Mouse (Mus musculus): ENCODE results near the gene Slc25a21. TPM values are rescaled to one million over a fixed set of nuclear protein-coding genes. Genes with fewer than 3 reads are reported as not detected.

Slc25a21 gene
- total RNA-seq, 2 experiments from 2014 or later: 0.32 to 1.1 TPM

GRCm38 (mm10) chr12:56982066-56982626, 215.1 kb downstream of the Slc25a21 start:
- H3K4me3 ChIP-seq: no peak overlapping the region
- no peak for TF ChIP-seq CTCF (IDR thresholded peaks at IDR 0.05)
- no peak for DNase-seq (ENCODE audit: extremely low spot score in 1 of 2, low spot score in 2 of 2)
- no peak overlapping the region for H3K27ac ChIP-seq
- intact Hi-C loops (cut with DNase I): loop anchor here (10.0 kb wide), 1 partner anchor 563 kb away; the partner anchor contains the start of gene Foxa1

- DNase-seq (ENCODE audit: extremely low spot score in 1 of 2, low spot score in 2 of 2): no peak
- Histone ChIP-seq H3K27ac (no peak overlapping the region), H3K4me3 (no peak overlapping the region)
- no peak for TF ChIP-seq CTCF (IDR thresholded peaks at IDR 0.05)
- intact Hi-C loops (cut with DNase I): no loop called here
Measured at GRCm38 (mm10) chr12:56975256-56975655, 222.0 kb downstream of the Slc25a21 start.

DNA sequence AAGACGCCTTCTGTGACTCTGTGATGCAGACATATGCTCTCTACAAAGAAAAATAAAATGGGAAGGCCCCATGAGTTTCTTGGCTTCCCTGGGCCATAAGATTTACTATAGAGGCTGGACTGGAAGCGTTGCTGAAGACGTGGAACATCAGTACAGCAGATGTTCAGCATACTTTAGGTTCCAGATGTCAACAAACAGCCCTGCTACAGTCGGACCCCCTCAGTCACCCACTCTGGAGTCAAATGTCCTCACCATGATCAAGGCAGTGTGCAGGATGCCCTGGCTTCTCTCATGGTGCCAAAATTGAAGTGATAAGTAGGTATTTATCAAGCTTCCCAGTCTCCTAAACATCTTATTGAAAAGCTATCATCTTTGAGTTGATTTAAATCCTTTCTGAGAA, 234.0 kb downstream of the Slc25a21 start:
- intact Hi-C loops (cut with DNase I): no loop called here
- no peak for DNase-seq (ENCODE audit: extremely low spot score in 1 of 2, low spot score in 2 of 2)
- H3K27ac ChIP-seq: no peak overlapping the region
- no peak overlapping the region for H3K4me3 ChIP-seq
- TF ChIP-seq CTCF (IDR thresholded peaks at IDR 0.05): no peak

- Histone ChIP-seq H3K4me3 (no peak overlapping the region), H3K27ac (no peak overlapping the region)
- no peak for DNase-seq (ENCODE audit: extremely low spot score in 1 of 2, low spot score in 2 of 2)
- TF ChIP-seq CTCF (IDR thresholded peaks at IDR 0.05): no peak
- intact Hi-C loops (cut with DNase I): no loop called here
Measured at GRCm38 (mm10) chr12:56959230-56960051, 237.8 kb downstream of the Slc25a21 start.

- no peak for TF ChIP-seq CTCF (IDR thresholded peaks at IDR 0.05)
- no peak overlapping the region for H3K4me3 ChIP-seq
- intact Hi-C loops (cut with DNase I): no loop called here
- no peak for DNase-seq (ENCODE audit: extremely low spot score in 1 of 2, low spot score in 2 of 2)
- no peak overlapping the region for H3K27ac ChIP-seq
Measured at GRCm38 (mm10) chr12:56958244-56958643, 239.0 kb downstream of the Slc25a21 start.

GRCm38 (mm10) chr12:56951749-56952657, 245.3 kb downstream of the Slc25a21 start:
- no peak overlapping the region for H3K27ac ChIP-seq
- TF ChIP-seq CTCF (IDR thresholded peaks at IDR 0.05): no peak
- H3K4me3 ChIP-seq: no peak overlapping the region
- no peak for DNase-seq (ENCODE audit: extremely low spot score in 1 of 2, low spot score in 2 of 2)
- intact Hi-C loops (cut with DNase I): no loop called here

GRCm38 (mm10) chr12:56944265-56944664, 253.0 kb downstream of the Slc25a21 start:
- DNase-seq (ENCODE audit: extremely low spot score in 1 of 2, low spot score in 2 of 2): no peak
- intact Hi-C loops (cut with DNase I): no loop called here
- no peak for TF ChIP-seq CTCF (IDR thresholded peaks at IDR 0.05)
- no peak overlapping the region for H3K27ac ChIP-seq
- no peak overlapping the region for H3K4me3 ChIP-seq

GRCm38 (mm10) chr12:56940861-56941260, 256.4 kb downstream of the Slc25a21 start:
- Histone ChIP-seq H3K4me3 (no peak overlapping the region), H3K27ac (no peak overlapping the region)
- intact Hi-C loops (cut with DNase I): no loop called here
- DNase-seq (ENCODE audit: extremely low spot score in 1 of 2, low spot score in 2 of 2): no peak
- TF ChIP-seq CTCF (IDR thresholded peaks at IDR 0.05): no peak

GRCm38 (mm10) chr12:56918145-56918544, 279.1 kb downstream of the Slc25a21 start:
- no peak for TF ChIP-seq CTCF (IDR thresholded peaks at IDR 0.05)
- Histone ChIP-seq H3K27ac (no peak overlapping the region), H3K4me3 (no peak overlapping the region)
- DNase-seq (ENCODE audit: extremely low spot score in 1 of 2, low spot score in 2 of 2): no peak
- intact Hi-C loops (cut with DNase I): no loop called here

DNA sequence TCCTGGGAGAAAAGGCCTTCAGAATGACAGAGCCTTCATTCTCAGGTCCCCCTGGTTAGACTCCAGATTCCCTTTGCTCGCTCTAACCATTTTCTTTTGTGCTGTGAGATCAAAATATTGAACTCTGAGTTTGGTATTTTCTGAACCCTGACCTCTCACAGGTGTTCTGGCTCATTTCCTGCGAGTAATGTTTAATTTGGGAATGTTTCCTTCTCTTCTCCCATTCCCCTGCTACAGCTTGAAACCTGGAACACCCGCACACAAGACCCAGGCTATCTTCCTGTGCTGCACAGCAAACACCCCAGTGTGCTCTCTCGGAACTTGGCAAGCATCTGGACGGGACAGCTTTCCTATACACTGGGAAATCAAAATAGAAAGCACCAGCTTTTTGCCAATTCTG, 290.8 kb downstream of the Slc25a21 start:
- H3K4me3 ChIP-seq: no peak overlapping the region
- no peak for DNase-seq (ENCODE audit: extremely low spot score in 1 of 2, low spot score in 2 of 2)
- no peak for TF ChIP-seq CTCF (IDR thresholded peaks at IDR 0.05)
- intact Hi-C loops (cut with DNase I): no loop called here
- H3K27ac ChIP-seq: no peak overlapping the region

DNA sequence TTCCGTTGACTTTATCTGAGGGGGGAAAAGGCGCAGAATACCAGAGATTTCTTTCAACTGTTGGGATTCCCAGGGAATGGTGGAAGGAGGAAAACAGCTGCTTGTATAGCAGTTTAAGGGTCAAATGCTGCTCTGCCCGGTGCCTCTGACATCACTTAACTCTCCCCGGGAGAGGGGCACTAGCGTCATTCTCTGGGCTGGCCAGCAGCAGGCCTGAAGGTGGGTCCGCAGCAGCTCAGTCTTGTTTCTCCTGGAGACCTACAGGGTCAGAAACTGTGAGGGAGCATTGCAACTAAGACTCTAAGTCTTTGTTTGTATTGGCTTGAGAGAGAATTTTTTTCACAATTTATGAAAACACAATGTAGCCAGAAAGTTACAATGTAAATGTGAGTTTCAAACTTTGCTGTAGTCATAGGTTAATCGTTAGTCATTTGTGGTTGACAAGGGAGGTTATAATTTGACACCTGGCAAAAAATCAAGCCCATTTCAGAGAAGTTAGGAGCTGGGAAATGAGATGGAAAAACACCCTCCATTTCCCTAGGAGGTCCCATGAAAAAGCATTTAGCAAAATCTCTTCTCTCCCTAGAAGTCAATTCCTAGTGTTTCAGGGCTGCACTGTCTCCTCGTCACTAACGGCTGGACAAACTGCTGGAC, 291.5 kb downstream of the Slc25a21 start:
- no peak for TF ChIP-seq CTCF (IDR thresholded peaks at IDR 0.05)
- intact Hi-C loops (cut with DNase I): no loop called here
- Histone ChIP-seq H3K4me3 (no peak overlapping the region), H3K27ac (no peak overlapping the region)
- no peak for DNase-seq (ENCODE audit: extremely low spot score in 1 of 2, low spot score in 2 of 2)

All from left cerebral cortex, adult 2 months (tissue).